Mouse (Mus musculus) megakaryocyte, embryonic 14.5 days (primary cell): Measurements from ENCODE around the gene Arhgef11.

Experiments used
- FLI1 ChIP-seq: IDR thresholded peaks from 2 replicates; pipeline ENCODE4 v1.6.1; 2012; ENCODE audit warnings: low read length, inconsistent platforms, mixed read lengths
- GATA1 ChIP-seq: IDR thresholded peaks from 3 replicates; pipeline ENCODE4 v1.6.1; 2012; ENCODE audit warnings: mixed read lengths, low read length, inconsistent platforms, borderline replicate concordance

- no peak for TF ChIP-seq GATA1
- TF ChIP-seq FLI1 = no peak
Measured at GRCm38 (mm10) chr3:87618981-87619710, 1.8 kb downstream of the Arhgef11 start.
